Mouse (Mus musculus) heart, adult 18-20 months (tissue): ENCODE results near the gene Myo10. TPM values are rescaled to one million over a fixed set of nuclear protein-coding genes. Genes with fewer than 3 reads are reported as not detected.
A peak's percentile ranks its signal among the peaks of the same experiment; 100 is the strongest.

Source experiments
- DNase-seq, 2 experiments: peaks; one replicate each; pipeline ENCODE4 v3.0.0; 2021 to 2022; ENCODE audit warnings: mixed read lengths in 1 of 2
- total RNA-seq, 2 experiments: library from RNA; stranded (reverse); gene quantifications; 2 replicates each; pipeline ENCODE4 v1.2.3; 2021

Myo10 gene
- total RNA-seq, 2 experiments from 2014 or later: 56.9 to 65.1 TPM

GRCm38 (mm10) chr15:25762306-25762705 lies 140.0 kb downstream of the Myo10 start:
- no peak for DNase-seq

DNA sequence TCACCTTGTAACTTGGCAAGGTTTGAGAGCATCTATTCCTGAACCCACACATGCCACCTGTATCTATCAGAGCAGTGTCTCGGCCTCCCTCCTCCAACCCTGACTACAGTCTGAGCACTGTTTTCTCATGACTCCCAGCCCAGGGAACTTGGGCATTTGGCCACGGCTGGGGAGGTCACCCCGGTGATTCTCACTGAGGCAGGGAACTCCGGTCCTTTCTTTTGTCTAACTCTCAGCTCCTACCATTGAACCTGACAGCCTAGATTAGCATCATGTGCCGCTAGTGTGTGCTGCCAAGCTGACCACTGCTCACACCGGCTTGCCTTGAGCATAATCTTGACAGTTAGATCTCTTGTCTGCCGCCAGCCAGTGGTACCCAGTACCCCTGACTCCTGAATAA lies 140.8 kb downstream of the Myo10 start:
- DNase-seq: no peak

GRCm38 (mm10) chr15:25764653-25765352 lies 142.5 kb downstream of the Myo10 start:
- DNase-seq: peak in 1 of 2 experiments; percentile 26

GRCm38 (mm10) chr15:25767777-25768176 lies 145.5 kb downstream of the Myo10 start:
- peak in 1 of 2 experiments; percentile 14 for DNase-seq

DNA sequence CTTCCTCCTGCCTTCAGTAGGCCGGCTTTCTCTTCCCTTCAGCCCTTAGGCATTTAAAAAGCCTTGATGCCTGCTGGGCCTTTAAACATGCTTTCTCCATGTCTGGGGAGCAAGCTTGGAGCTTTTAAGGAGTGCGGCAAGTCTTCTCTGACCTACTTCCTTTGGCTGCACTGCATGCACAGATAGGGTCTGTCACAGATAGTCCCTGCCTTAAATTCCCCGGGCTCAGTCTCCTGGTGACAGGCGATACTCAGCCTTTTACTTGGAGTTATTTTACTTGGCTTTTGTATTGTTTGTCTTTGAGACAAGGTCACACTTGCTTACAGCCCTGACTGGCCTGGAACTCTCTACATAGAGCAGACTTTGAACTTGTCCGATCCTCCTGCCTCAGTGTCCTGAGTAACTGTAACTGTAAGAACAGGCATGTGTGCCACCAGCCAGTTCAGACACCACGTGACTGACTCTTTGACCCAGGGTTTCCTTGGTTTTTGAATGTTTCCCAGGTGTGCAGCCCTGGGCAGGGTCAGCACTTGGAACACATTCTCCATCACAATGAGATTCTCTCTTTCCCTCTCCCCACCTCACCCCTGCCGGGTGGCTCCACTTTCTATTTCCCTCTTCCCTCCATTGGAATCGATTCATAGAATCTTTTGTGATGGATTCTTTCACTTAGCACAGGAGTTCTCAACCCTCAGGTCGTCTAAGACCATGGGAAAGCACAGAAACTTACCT lies 147.4 kb downstream of the Myo10 start:
- peak; percentile 26 to 58 for DNase-seq

DNA sequence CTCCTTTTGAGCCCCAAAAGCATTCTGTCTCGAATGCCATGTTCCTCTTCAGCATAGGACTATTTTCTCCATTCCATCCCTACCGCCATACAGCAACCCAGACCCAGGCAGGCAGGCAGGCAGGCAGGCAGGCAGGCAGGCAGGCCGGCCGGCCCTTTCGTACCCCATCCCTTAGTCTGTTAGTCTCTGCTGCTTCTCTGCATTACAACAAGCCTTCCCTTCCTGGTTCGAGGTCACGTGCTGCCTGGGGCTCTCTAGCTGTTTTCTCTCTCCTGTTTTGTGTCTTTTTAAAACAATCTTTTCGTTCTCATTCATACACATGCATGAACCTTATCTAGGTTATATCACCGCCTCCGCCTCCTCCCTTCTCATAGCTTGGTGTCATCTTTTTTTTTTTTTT lies 149.5 kb downstream of the Myo10 start:
- DNase-seq: no peak

GRCm38 (mm10) chr15:25773711-25774513 lies 151.6 kb downstream of the Myo10 start:
- DNase-seq: peak; percentile 70 to 74

DNA sequence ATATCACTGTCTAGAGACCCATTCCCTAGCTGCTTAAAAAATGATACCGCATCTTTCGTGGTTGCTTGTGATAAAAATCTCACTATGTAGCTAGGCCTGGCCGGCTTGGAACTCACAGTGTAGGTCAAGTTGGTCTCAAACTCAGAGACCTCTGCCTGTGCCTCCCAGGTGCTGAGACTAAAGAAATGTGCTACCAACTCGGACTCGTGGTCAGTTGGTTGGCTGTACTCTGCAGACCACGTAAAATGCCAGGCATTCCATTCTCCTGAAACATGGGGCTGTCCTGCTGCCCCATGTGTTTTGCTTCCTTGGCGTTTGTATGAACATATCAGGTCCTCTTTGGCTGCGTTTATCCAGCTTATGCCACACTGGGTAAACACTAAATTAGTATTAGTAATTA lies 156.6 kb downstream of the Myo10 start:
- no peak for DNase-seq

GRCm38 (mm10) chr15:25779522-25780191 lies 157.3 kb downstream of the Myo10 start:
- DNase-seq: no peak

DNA sequence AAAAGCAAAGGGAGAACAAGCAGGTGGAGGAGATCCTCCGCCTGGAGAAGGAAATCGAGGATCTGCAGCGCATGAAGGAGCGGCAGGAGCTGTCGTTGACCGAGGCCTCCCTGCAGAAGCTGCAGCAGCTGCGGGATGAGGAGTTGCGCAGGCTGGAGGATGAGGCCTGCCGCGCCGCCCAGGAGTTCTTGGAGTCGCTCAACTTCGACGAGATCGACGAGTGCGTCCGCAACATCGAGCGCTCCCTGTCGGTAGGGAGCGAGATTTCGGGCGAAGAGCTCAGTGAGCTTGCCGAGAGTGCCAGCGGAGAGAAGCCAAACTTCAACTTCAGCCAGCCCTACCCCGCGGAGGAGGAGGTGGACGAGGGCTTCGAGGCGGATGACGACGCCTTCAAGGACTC lies 158.7 kb downstream of the Myo10 start:
- DNase-seq: no peak

GRCm38 (mm10) chr15:25785456-25786390 lies 163.4 kb downstream of the Myo10 start:
- peak in 1 of 2 experiments; percentile 23 for DNase-seq

DNA sequence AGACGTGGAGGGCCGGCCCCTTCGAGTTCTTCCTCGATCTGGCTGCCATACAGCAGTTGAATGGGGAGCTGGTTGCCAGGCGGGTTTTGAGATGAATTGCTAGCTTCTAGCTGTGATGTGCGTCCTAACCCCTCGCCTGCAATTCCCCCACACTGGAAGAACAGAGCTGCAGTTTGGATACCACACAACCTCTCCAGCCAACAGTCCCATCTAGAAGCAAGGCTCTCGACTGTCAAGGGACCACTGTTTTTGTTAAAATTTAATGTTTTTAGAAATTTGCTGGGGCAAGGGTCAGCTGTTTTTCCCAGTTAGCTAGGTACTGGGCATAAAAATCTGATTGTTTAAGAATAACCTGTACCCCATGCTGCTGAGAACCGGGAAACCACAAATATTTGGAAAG lies 165.1 kb downstream of the Myo10 start:
- DNase-seq: no peak

DNA sequence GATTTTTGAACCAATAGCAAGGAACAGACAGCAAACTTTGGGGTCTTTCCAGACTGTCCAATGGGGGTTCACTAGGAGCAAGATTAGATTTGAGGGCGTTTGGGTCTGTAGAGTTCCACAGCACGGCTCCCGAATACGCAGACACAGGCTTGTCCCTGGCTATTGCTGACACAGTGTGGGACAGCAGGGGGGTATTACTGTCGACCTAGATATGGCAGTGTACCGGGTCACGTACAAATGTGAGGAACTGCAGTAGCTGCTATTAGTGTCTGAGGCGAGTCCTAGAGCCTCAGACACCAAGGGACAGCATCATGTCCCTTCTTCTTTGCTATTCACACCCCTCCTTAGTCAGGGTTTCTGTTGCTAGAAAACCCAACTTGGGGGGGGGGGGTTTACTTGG lies 165.6 kb downstream of the Myo10 start:
- DNase-seq: no peak

GRCm38 (mm10) chr15:25788565-25788964 lies 166.2 kb downstream of the Myo10 start:
- no peak for DNase-seq

DNA sequence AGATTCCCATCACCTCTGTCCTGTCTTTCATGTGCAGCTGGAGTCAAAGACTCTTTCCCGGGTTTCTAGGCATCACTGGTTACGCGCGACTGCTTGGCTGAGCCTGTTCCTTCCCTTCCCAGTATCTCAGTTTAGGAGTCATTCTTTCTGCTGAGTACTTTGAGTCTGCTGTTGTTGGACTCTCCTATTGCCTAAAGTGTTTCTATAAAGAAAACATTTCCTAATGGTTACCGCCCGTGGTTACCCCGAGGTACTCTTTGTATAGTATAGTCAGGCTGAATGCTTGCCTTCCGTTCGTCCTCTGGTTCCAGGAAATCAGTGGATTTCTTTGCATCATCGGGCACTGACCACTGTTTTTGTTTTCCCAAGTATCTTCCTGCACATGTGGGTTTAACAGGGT lies 166.9 kb downstream of the Myo10 start:
- DNase-seq: no peak

DNA sequence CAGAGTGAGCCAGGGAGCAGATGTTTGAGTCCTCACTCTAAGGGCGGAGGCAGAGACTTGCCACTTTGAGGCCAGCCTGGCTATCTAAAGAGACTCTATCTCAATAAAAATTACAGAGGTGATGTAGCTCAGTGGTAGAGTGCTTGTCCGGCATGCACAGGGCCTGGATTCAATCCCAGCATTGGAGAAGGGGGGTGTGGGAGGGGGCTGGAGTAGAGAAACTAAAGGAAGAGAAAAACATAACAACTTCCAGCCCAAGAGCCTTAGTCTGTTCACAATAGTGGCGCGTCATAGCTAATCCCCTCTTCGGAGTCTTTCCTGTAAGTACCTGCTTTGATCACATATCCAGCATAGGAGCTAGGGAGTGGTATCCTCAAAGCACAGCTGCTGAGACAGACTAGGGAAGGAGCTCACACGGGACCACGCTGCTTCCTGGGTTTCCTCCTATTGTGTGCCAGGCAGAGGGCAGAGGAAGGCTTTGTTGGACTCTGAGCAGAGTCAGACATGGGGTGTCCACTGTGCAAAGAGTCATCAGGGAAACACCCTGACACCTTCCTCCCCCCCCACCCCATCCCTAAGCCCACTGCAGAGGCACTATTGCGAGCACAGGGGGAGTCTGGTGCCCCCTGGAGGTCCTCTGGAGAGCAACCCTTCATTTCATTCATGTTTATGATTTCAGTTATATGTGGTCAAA lies 169.5 kb downstream of the Myo10 start:
- DNase-seq: peak in 1 of 2 experiments; percentile 38

GRCm38 (mm10) chr15:25794123-25794522 lies 171.8 kb downstream of the Myo10 start:
- DNase-seq: no peak

GRCm38 (mm10) chr15:25795496-25795895 lies 173.2 kb downstream of the Myo10 start:
- DNase-seq: no peak

DNA sequence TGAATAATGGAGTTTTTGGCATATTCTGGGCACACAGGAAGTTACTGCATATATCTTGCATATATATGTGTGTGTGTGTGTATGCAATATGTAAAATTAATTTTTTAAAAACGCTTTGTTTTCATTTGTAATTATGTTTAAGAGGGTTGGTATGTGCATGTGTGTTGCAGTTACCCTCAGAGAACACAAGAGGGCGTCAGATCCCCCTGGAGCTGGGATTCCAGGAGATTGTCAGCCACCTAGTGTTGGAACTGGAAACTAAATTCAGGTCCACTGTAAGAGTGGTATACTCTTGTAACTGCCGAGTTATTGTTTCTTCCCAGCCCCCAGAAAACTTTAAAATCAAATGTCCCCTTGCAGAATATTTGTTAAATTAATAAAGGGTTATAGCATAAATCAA lies 174.0 kb downstream of the Myo10 start:
- no peak for DNase-seq

DNA sequence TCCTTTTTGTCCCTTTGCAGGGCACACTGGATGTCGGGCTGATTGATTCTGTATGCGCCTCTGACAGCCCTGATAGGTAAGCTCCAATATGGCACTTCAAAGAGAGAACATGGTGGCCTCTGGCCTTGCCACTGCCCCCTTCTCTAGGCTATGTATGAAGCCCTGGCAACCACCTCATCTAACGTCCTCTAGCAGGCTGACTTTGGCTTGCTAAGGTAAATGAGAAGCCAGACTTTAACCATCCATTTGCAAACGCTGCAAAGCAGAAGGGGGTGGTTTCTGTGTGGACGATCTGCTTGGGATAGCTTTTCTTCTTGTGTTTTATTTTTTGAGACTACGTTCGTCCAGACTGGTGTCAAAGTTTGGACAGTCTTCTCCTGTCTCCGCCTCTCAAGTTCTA lies 174.9 kb downstream of the Myo10 start:
- no peak for DNase-seq

GRCm38 (mm10) chr15:25797888-25798287 lies 175.6 kb downstream of the Myo10 start:
- no peak for DNase-seq
